Mouse (Mus musculus): ENCODE measurements at regions not wholly inside any gene's neighbourhood (a gene's known extent, or its start where the extent isn't known, plus 50 kb on each side); places are given as distances from the start of the nearest gene placed in this dataset.

DNA sequence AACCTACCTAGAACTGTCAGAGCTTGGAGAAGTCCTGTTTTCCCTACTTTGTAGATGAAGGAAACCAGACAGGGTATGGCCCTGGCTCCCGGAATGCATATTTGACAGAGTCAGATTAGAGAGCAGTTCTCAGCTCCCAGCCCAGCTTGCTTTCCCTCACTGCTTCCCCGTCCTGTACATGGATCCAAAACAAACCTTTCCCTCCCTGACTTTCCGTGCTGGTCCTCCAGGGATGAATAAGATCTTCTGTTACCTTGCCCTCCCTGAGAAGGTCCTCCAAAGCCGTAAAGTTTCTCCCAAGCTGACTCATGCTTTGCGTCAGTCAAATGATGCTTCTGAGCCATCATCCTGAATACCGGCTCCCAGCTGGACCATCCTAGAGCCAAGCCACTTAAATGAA, 160.2 kb upstream of the Jmjd1c start:
- DNase-seq (ENCODE audit: low read depth): no peak

DNA sequence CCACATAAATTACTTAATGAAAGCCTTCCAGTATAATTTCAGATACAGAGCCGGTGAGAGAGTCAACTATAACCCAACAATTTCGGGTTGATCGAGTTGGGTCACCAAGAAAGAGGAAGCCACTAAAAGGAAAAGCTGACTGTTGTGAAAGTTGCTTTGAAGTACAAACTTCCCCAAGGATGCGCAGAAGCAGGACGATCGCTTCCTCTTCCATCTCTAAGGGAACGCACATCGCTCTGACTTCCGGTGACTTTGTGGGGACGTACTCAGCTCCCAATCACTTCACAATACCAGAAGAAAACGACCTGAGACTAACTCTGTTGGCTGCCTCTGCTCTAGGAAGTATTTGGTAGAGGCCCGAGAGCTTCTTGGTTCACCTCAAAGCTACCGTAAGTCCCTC, 158.8 kb upstream of the Jmjd1c start:
- no peak for DNase-seq (ENCODE audit: low read depth)

DNA sequence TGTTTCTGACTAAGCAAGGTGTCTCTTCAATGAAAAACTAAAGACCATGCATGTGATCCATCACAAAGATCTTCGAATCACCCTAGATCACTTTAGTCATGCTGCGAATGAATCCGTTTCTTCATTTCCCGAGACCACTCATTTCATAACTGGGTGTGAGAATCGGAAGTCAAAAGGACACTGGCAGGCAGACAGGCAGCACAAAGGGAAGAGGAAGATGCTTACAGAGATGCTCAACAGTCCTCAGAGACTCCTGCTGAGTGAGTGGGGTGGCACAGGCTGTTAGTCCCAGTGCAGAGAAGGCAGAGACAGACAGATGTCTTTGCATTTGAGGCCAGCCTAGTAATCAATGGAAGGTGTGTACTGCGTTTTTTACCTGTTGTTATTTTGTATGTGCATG, 155.6 kb upstream of the Jmjd1c start:
- no peak for DNase-seq (ENCODE audit: low read depth)

DNA sequence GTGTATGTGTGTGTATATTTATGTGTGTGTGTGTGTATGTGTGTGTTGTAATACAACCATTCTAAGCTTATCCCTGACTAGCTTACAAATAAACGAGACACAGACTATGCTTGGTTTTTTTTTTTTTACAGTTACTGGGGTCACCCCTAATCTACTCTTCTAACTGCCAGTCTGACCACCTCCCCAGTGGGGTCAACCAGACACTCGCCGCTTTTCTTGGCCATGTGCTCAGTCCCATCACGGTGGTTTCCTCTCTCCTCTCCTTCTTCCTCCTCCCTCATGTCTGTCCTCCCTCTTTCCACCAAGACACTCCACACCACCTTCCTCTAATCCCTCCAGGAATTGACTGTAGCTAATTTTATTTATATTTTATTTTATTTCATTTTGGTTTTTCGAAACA, 155.0 kb upstream of the Jmjd1c start:
- DNase-seq (ENCODE audit: low read depth): no peak

DNA sequence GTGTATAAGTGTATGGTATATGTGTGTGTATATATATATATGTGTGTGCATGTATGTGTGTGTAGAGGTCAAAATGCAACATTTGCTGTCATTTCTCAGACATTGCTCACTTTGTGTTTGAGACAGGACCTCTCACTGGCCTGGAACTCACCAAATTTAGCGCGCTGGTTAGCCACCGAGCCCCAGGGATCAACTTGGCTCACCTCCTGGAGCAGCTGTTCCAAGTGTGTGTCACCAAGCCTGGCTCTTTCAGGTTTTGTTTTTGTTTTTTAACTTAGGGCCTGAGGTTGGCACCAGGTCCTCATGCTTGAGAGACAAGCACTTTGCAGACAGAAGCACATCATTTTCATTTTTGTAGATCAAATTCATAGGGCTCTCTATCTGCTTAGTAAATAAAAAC, 154.0 kb upstream of the Jmjd1c start:
- no peak for DNase-seq (ENCODE audit: low read depth)

DNA sequence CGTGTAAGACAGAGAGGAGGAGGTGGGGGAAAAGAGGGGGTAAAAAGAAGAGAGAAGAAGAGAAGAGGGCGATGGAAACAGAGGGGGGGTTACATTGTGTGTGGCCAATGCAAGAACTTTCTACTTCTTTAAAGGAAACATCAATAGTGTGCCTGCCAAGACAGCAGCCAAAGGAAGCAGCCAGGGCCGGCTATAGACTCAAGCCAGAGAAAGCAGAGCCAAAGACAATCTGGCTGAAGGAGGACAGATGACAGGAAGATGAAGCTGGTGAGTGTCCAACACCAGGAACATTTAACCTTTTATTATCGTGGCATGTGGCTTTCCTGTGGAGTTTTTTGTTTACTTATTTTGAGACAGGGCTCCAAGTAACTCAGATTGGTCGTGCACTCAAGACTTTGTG, 152.1 kb upstream of the Jmjd1c start:
- DNase-seq (ENCODE audit: low read depth): no peak

DNA sequence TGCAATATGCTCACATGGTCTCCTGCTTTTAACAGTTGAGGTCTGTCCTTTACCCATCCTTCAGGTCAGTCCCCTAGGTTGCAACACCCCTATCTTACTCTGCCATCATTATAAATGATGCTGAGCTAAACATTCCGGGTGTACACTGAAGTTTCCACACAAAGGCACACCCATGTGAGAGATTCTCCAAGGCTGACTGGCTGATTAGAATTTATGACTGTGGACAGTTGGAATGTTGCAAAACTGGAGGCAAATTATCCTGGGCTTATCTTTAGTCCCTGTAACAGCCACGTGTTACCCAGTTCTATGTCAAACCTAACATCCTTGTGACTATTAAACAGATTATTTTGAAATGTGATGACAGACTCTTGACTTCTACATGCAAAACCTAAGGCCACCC, 149.8 kb upstream of the Jmjd1c start:
- no peak for DNase-seq (ENCODE audit: low read depth)

DNA sequence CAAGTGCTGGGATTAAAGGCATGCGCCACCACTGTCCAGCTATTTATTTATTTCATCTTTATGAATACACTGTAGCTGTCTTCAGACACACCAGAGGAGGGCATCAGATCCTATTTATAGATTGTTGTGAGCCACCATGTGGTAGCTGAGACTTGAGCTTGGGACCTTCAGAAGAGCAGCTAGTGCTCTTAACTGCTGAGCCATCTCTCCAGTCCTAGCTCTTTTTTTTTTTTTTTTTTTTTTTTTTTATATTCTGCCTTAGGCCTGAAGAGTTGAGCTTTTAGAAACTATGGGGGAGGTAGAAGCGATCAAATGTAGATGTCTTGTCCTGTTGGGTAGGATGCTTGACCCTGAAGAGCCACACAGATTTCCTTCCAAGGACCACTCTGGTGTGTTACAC, 147.6 kb upstream of the Jmjd1c start:
- no peak for DNase-seq (ENCODE audit: low read depth)

DNA sequence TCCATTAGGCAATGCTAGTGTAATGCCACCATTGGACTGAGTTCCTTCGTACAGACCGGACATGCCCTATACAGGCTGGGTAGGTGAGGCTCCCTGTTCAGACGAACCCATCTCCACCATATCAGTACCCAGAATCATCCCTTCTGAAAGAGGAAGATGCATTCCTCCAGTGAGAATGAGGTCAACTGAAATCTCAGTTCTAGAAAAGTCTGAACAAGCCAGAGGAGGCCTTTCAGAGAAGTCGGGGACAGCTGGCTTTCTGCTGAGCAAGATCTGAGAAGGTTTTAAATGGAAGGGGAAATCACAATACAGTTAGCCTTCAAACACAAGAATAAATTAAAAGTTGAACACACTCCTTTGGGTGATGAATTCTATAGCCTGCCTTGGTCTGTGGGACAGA, 145.5 kb upstream of the Jmjd1c start:
- DNase-seq (ENCODE audit: low read depth): no peak

DNA sequence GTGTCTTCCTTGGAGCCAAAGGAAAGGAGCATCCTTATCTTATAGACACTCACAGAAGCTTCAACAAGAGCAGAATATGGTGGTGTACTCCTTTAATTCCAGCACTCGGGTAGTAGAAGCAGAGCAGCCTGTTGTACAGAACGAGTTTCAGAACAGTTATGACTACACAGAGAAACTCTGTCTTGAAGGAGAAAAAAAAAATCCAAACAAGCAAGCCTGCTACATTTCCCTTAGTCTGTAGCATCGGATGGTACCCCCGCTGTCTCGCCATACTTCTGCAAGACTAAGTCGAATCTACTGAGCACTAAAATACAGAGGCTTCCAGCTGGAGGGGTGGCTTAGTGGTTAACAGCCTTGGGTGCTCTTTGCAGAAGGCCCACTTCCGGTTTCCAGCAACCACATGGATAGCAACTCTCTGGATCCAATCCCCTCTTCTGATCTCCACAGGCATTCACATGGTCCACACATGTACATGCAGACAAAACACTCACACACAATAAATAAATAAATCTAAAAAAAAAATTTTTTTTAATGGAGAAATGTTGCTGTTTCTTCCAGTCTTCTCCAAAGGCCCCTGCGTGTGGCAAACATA, 144.6 kb upstream of the Jmjd1c start:
- no peak for DNase-seq (ENCODE audit: low read depth)

DNA sequence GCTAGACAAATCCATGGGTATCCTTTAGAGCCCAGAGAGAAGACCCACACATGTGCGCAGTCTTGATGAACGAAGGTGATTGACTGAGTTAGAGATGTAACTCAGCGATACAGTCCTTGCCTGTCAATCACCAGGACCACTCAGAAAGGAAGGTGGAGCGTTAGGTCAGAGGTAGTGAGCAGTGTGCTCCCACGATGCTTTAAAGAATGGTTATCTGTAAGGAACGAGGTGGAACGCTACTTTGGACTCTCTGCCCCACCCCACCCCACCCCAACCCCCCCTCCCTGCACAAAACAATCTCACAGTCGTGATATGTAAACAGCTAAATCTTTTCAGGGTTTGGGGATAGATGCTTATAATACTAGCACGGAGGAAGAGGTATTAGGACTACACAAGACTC, 144.0 kb upstream of the Jmjd1c start:
- no peak for DNase-seq (ENCODE audit: low read depth)

DNA sequence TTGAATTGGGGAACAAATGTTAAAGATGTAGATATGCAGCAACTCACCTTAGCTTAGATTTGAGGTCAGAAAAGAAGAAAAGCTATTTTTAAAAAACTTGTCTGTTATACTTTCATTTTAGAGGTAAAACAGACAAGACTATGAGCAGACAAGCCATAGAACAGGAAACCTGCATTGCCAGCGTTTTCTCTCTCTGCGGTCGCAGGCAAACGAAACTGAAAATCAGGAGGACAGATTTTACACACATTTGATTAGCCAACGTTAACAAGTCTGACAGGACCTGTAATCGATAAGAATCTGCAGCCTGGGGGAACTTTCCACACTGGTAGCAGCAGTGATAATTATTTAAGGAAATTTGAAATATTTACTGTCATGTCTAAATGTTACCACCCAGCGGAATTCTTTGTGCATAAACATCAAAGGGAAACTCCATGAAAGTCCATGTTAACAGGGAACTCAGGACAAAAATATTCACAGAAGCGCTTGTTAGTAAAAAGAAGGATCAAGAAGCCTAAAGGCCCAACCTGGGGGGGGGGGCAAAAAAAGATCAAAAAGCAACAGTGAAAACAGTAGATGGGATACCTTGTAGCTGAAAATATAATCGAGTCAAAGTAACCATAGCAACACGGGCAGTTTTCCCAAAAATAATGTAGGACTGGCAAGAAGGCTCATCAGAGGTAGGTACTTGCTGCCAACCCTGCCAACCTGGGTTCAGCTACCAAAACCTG, 142.5 kb upstream of the Jmjd1c start:
- DNase-seq (ENCODE audit: low read depth): no peak

DNA sequence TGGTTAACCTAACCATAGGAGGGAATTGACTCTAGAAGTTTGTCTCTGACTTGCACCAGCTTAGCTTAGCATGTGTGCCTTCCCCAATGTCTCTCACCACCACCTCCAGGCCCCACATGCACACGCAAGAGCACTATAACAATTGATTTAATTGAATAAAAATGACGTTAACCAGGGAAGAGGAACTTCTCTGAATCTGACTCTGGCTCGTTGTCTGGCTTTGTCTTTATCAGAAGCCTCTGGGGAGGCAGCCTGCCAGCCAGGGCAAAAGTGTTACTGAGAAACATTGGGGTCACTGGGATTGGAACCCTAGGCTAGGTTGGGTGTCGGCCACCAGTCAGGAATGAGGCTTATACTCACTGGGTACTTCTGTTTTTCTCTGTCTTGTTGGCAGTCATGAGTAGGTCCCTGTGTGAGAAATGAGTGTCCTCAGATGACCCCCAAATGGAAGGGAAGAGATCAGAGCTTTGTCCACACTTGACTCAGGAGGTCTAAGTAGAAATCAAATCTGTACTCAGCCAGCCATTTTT, 141.9 kb upstream of the Jmjd1c start:
- no peak for DNase-seq (ENCODE audit: low read depth)

DNA sequence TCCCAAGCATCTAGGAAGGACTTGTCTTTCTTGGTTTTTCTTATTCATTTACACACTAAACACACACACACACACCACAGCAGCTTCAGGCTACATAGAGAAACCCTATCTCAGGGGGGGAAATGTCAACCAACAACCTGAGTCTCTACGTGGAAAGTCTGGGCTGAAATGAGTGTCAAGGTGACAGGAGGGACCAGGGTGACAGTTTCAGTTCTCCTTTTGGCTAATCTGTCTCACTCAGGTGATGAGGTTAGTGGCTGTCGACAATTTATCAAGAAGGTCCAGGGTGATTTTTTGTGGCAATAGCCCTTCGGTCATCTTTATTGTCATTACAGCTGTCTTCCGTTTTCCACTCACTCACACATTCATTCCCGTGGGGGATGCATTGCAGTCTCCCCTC, 140.5 kb upstream of the Jmjd1c start:
- DNase-seq (ENCODE audit: low read depth): no peak

DNA sequence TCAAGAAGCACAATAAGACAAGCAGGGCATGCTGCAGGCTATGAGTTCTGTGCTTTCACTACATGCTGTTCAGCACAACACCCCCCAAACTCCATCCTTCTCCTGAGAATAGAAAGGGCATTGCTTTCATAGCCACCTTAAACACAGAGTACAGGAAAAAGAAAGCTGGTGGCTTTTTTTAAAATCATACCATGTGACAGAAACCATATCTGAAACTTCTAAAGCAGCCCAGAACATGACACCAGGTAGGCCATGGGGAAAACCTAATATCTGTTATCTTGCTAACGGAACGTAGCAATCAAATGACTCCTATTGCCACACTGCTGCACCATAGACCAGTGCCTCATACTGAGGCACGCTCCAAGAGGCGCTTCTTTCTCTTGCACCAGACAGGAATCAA, 139.3 kb upstream of the Jmjd1c start:
- DNase-seq (ENCODE audit: low read depth): no peak

DNA sequence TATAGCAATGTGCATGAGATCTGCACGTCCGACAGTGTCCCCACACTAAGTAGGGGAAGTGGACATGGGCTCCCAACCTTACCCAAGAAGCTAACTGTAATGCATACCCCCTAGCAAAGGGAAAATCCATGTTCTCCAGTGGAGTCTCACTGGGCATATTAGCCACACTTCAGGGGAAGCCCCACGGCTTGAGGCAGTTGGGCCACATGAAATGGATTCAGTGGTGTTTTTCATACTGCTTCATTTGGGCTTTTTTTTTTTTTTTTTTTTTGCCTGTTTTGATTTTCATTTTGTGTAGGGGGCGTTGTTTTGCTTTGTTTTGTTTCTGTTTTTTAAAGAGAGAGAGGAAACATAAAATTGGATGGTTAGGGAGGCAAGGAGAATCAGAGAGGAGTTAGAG, 138.6 kb upstream of the Jmjd1c start:
- no peak for DNase-seq (ENCODE audit: low read depth)
